Mouse (Mus musculus): ENCODE results near the gene Chst11. TPM values are rescaled to one million over a fixed set of nuclear protein-coding genes. Genes with fewer than 3 reads are reported as not detected.

Chst11 gene
- total and polyA plus RNA-seq, 2 experiments from 2014 or later = 0.57 to 6.6 TPM

- Histone ChIP-seq H3K27me3 (ENCODE audit: control insufficient read depth, insufficient read depth, low read length) (no peaks in the 10 kb centered on the region), H3K36me3 (replicated peaks; ENCODE audit: control insufficient read depth, insufficient read depth, low read length) (no peaks in the 10 kb centered on the region), H3K4me2 (ENCODE audit: low read depth, low read length) (no peak overlapping the region), H3K27ac (ENCODE audit: low read depth) (no peak overlapping the region), H3K4me3 (ENCODE audit: low read depth, low read length) (no peak overlapping the region), H3K9me3 (replicated peaks; ENCODE audit: control insufficient read depth, low read length) (0 out of 2 replicates have a peak, but pooled peaks cover 8% of the 10 kb centered on the region), H3K4me1 (ENCODE audit: control insufficient read depth, insufficient read depth) (peaks cover 40% of the 10 kb centered on the region), H3K9ac (replicated peaks; ENCODE audit: low read depth, low read length) (no peak overlapping the region)
- ATAC-seq (ENCODE audit: insufficient read depth, low read depth) (peak; percentile 8; the same call in 1 of the 2 replicates), DNase-seq (ENCODE audit: low spot score) (no peak)
- WGBS = 37% methylated on average over 7 of the region's 7 CpGs
- no peak for TF ChIP-seq EP300 (IDR thresholded peaks at IDR 0.05; ENCODE audit: low read depth)
- no peak for TF ChIP-seq CTCF (IDR thresholded peaks at IDR 0.05; ENCODE audit: low read depth)
Observed at GRCm38 (mm10) chr10:83003899-83004298, 18.6 kb downstream of the Chst11 start.

DNA sequence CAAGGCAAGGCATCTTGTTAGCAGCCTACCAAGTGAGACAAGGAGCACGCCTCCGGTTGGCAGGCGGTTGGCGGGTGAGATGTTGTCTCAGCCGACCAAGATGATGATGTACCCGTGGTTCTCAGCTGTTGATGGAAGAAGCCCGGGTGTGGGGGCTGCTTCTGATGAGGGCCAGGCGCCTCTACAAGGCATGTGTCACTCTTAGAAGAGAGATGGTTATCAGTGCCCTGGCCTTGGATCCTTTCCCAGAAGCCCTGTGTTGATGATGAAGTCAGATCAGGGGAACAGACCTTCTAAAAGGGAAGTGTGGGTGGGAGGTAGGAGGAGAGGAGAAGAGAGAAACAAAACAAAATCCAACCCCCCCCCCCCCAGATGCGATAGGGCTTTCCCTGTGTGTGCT lies 19.1 kb downstream of the Chst11 start:
- 0 out of 2 replicates have a peak overlapping the region, but pooled peaks have one; percentile 7 for H3K27ac ChIP-seq (ENCODE audit: low read depth)
- peaks cover 40% of the 10 kb centered on the region for H3K4me1 ChIP-seq (ENCODE audit: control insufficient read depth, insufficient read depth)
- no peak for DNase-seq (ENCODE audit: low spot score)
- H3K36me3 ChIP-seq (replicated peaks; ENCODE audit: control insufficient read depth, insufficient read depth, low read length) = no peaks in the 10 kb centered on the region
- H3K4me3 ChIP-seq (ENCODE audit: low read depth, low read length) = no peak overlapping the region
- H3K9me3 ChIP-seq (replicated peaks; ENCODE audit: control insufficient read depth, low read length) = 0 out of 2 replicates have a peak, but pooled peaks cover 8% of the 10 kb centered on the region
- no peak overlapping the region for H3K9ac ChIP-seq (replicated peaks; ENCODE audit: low read depth, low read length)
- H3K4me2 ChIP-seq (ENCODE audit: low read depth, low read length) = peak overlapping the region; percentile 33; the same call in 1 of the 2 replicates
- ATAC-seq (ENCODE audit: insufficient read depth, low read depth) = peak; percentile 43; the same call in 1 of the 2 replicates
- H3K27me3 ChIP-seq (ENCODE audit: control insufficient read depth, insufficient read depth, low read length) = no peaks in the 10 kb centered on the region
- 10% methylated on average over 9 of the region's 9 CpGs for WGBS
- TF ChIP-seq CTCF (IDR thresholded peaks at IDR 0.05; ENCODE audit: low read depth) = no peak
- TF ChIP-seq EP300 (IDR thresholded peaks at IDR 0.05; ENCODE audit: low read depth) = no peak

GRCm38 (mm10) chr10:83005003-83005402 lies 19.7 kb downstream of the Chst11 start:
- peak overlapping the region; percentile 7; the same call in 1 of the 2 replicates for H3K27ac ChIP-seq (ENCODE audit: low read depth)

DNA sequence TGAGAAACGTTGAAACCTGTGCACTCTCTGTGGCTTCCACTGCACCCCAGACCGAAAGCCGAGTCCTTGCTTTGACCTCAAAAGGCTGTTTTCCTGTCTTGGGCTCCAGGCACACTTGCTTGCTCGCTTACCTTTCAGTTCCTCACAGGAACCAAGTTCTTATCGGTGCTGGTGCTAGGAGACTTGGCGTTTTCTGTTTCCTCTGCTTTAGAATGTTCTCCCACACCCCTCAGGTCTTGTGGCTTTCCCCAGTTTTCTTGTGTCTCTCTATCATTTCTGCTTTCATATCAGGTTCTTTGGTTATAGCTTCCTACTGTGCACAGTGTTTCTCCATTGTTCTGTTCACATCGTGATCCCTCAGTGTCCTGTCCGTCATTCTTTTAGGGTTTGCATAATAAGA lies 21.0 kb downstream of the Chst11 start:
- Histone ChIP-seq H3K9ac (replicated peaks; ENCODE audit: low read depth, low read length) (no peak overlapping the region), H3K27me3 (ENCODE audit: control insufficient read depth, insufficient read depth, low read length) (no peaks in the 10 kb centered on the region), H3K27ac (ENCODE audit: low read depth) (no peak overlapping the region), H3K9me3 (replicated peaks; ENCODE audit: control insufficient read depth, low read length) (0 out of 2 replicates have a peak, but pooled peaks cover 8% of the 10 kb centered on the region), H3K36me3 (replicated peaks; ENCODE audit: control insufficient read depth, insufficient read depth, low read length) (no peaks in the 10 kb centered on the region), H3K4me1 (ENCODE audit: control insufficient read depth, insufficient read depth) (peaks cover 40% of the 10 kb centered on the region), H3K4me2 (ENCODE audit: low read depth, low read length) (no peak overlapping the region), H3K4me3 (ENCODE audit: low read depth, low read length) (no peak overlapping the region)
- ATAC-seq (ENCODE audit: insufficient read depth, low read depth) (no peak), DNase-seq (ENCODE audit: low spot score) (no peak)
- 85% methylated on average over 8 of the region's 8 CpGs for WGBS
- TF ChIP-seq CTCF (IDR thresholded peaks at IDR 0.05; ENCODE audit: low read depth) (no peak), EP300 (IDR thresholded peaks at IDR 0.05; ENCODE audit: low read depth) (no peak)

More at GRCm38 (mm10) chr10:83005003-83005402, 19.7 kb downstream of the Chst11 start:
- H3K4me2 ChIP-seq (ENCODE audit: low read depth, low read length) = peak overlapping the region; percentile 33; the same call in 1 of the 2 replicates
- DNase-seq (ENCODE audit: low spot score) (peak; percentile 40), ATAC-seq (ENCODE audit: insufficient read depth, low read depth) (peak; percentile 50)
- no peak overlapping the region for H3K4me3 ChIP-seq (ENCODE audit: low read depth, low read length)
- H3K9ac ChIP-seq (replicated peaks; ENCODE audit: low read depth, low read length) = no peak overlapping the region
- no peak for TF ChIP-seq CTCF (IDR thresholded peaks at IDR 0.05; ENCODE audit: low read depth)
- H3K36me3 ChIP-seq (replicated peaks; ENCODE audit: control insufficient read depth, insufficient read depth, low read length) = no peaks in the 10 kb centered on the region
- peaks cover 40% of the 10 kb centered on the region for H3K4me1 ChIP-seq (ENCODE audit: control insufficient read depth, insufficient read depth)
- 63% methylated on average over 4 of the region's 4 CpGs for WGBS
- H3K27me3 ChIP-seq (ENCODE audit: control insufficient read depth, insufficient read depth, low read length) = no peaks in the 10 kb centered on the region
- 0 out of 2 replicates have a peak, but pooled peaks cover 8% of the 10 kb centered on the region for H3K9me3 ChIP-seq (replicated peaks; ENCODE audit: control insufficient read depth, low read length)

DNA sequence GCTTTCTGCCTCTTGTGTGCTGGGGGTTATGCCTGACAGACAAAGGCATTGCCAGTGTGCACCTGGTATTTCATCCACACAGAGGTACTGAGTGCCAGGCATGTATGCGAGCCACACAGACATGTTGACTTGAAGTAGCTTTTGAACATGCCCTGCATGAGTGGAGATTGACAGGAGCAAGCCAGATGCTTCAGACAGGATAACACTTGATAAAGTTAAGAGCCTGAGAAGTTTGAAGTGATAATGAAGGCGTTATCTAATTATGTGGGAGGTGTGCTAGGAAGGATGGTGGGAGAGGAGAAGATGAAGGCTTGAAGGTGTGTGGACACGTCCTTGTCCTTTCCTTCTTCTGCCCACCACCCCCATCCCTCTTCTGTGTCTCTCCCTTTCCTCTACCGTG lies 28.7 kb downstream of the Chst11 start:
- H3K9me3 ChIP-seq (replicated peaks; ENCODE audit: control insufficient read depth, low read length) = peaks cover 7% of the 10 kb centered on the region; the same call in 1 of the 2 replicates
- TF ChIP-seq EP300 (IDR thresholded peaks at IDR 0.05; ENCODE audit: low read depth) (no peak), CTCF (IDR thresholded peaks at IDR 0.05; ENCODE audit: low read depth) (no peak)
- ATAC-seq (ENCODE audit: insufficient read depth, low read depth) = no peak
- H3K4me3 ChIP-seq (ENCODE audit: low read depth, low read length) = no peak overlapping the region
- H3K4me1 ChIP-seq (ENCODE audit: control insufficient read depth, insufficient read depth) = peaks cover 9% of the 10 kb centered on the region
- no peaks in the 10 kb centered on the region for H3K36me3 ChIP-seq (replicated peaks; ENCODE audit: control insufficient read depth, insufficient read depth, low read length)
- no peak overlapping the region for H3K9ac ChIP-seq (replicated peaks; ENCODE audit: low read depth, low read length)
- no peak overlapping the region for H3K27ac ChIP-seq (ENCODE audit: low read depth)
- H3K4me2 ChIP-seq (ENCODE audit: low read depth, low read length) = no peak overlapping the region
- WGBS = 45% methylated on average over 4 of the region's 4 CpGs
- no peak for DNase-seq (ENCODE audit: low spot score)
- no peaks in the 10 kb centered on the region for H3K27me3 ChIP-seq (ENCODE audit: control insufficient read depth, insufficient read depth, low read length)

DNA sequence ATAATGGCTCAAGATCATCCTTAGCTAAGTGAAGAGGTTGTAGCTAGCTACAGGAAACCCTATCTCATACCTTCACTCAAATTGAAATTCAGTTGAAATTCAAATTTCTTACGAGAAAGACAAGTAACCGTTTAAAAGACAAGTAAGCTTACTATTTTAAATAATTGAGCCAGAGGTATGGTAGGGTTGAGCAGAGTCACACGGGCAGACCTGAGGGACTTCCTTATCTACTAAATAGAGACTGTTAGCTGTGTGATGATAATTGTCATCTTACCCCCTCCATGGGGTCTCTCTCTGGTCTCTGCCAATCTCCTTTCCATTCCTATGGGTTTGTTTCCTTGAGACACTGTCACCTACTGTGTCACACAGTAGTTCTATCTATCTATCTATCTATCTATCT lies 30.6 kb downstream of the Chst11 start:
- H3K4me1 ChIP-seq (ENCODE audit: control insufficient read depth, insufficient read depth) = peaks cover 9% of the 10 kb centered on the region
- ATAC-seq (ENCODE audit: insufficient read depth, low read depth) = no peak
- no peak overlapping the region for H3K4me2 ChIP-seq (ENCODE audit: low read depth, low read length)
- no peak overlapping the region for H3K9ac ChIP-seq (replicated peaks; ENCODE audit: low read depth, low read length)
- H3K36me3 ChIP-seq (replicated peaks; ENCODE audit: control insufficient read depth, insufficient read depth, low read length) = no peaks in the 10 kb centered on the region
- H3K27ac ChIP-seq (ENCODE audit: low read depth) = no peak overlapping the region
- no peak for DNase-seq (ENCODE audit: low spot score)
- H3K4me3 ChIP-seq (ENCODE audit: low read depth, low read length) = no peak overlapping the region
- TF ChIP-seq CTCF (IDR thresholded peaks at IDR 0.05; ENCODE audit: low read depth) = no peak
- TF ChIP-seq EP300 (IDR thresholded peaks at IDR 0.05; ENCODE audit: low read depth) = no peak
- H3K27me3 ChIP-seq (ENCODE audit: control insufficient read depth, insufficient read depth, low read length) = no peaks in the 10 kb centered on the region
- peaks cover 7% of the 10 kb centered on the region; the same call in 1 of the 2 replicates for H3K9me3 ChIP-seq (replicated peaks; ENCODE audit: control insufficient read depth, low read length)
- 85% methylated on average over 3 of the region's 3 CpGs for WGBS
